Mouse (Mus musculus) cerebellum, adult 11-12 months (tissue): ENCODE data around the gene Psmc3ip.

Source experiments
- DNase-seq: peaks from one replicate; pipeline ENCODE4 v3.0.0; 2022

Psmc3ip gene

GRCm38 (mm10) chr11:101078121-101078520 is 17.1 kb downstream of the Psmc3ip start, which contains the start of gene Hsd17b1:
Hsd17b1 (plus strand) TSS chr11:101078411.
- no peak for DNase-seq

- DNase-seq = peak; percentile 65
Observed at GRCm38 (mm10) chr11:101071810-101072428, 23.3 kb downstream of the Psmc3ip start.

GRCm38 (mm10) chr11:101070987-101071386 is 24.2 kb downstream of the Psmc3ip start:
- no peak for DNase-seq

GRCm38 (mm10) chr11:101070189-101070527 is 25.1 kb downstream of the Psmc3ip start:
- DNase-seq = no peak

GRCm38 (mm10) chr11:101069391-101070188 is 25.6 kb downstream of the Psmc3ip start, which contains the start of gene Naglu:
Naglu (plus strand) TSS chr11:101070012.
- peak; percentile 97 for DNase-seq

GRCm38 (mm10) chr11:101066549-101067412 is 28.5 kb downstream of the Psmc3ip start:
- peak; percentile 88 for DNase-seq

- no peak for DNase-seq
Observed at GRCm38 (mm10) chr11:101065002-101065401, 30.2 kb downstream of the Psmc3ip start.

GRCm38 (mm10) chr11:101064462-101064861 is 30.8 kb downstream of the Psmc3ip start:
- DNase-seq = peak; percentile 21

GRCm38 (mm10) chr11:101063676-101064327 is 31.4 kb downstream of the Psmc3ip start:
- DNase-seq = peak; percentile 77

GRCm38 (mm10) chr11:101062971-101063675 is 32.1 kb downstream of the Psmc3ip start:
- DNase-seq = peak; percentile 54

- DNase-seq = peak; percentile 38
Observed at GRCm38 (mm10) chr11:101062165-101062884, 32.9 kb downstream of the Psmc3ip start.

GRCm38 (mm10) chr11:101061049-101061448 is 34.2 kb downstream of the Psmc3ip start:
- peak; percentile 22 for DNase-seq

- DNase-seq = peak; percentile 57
Observed at GRCm38 (mm10) chr11:101060126-101060525, 35.1 kb downstream of the Psmc3ip start.

- no peak for DNase-seq
Observed at GRCm38 (mm10) chr11:101059473-101059872, 35.8 kb downstream of the Psmc3ip start.

- no peak for DNase-seq
Observed at GRCm38 (mm10) chr11:101058726-101059125, 36.5 kb downstream of the Psmc3ip start.

- peak; percentile 87 for DNase-seq
Observed at GRCm38 (mm10) chr11:101057860-101058259, 37.4 kb downstream of the Psmc3ip start.

GRCm38 (mm10) chr11:101056885-101057284 is 38.4 kb downstream of the Psmc3ip start:
- DNase-seq = no peak

- DNase-seq = peak; percentile 38
Observed at GRCm38 (mm10) chr11:101055418-101055817, 39.8 kb downstream of the Psmc3ip start.

GRCm38 (mm10) chr11:101053974-101054373 is 41.3 kb downstream of the Psmc3ip start:
- DNase-seq = no peak

- DNase-seq = no peak
Observed at GRCm38 (mm10) chr11:101052751-101053473, 42.3 kb downstream of the Psmc3ip start.

- no peak for DNase-seq
Observed at GRCm38 (mm10) chr11:101051617-101052016, 43.6 kb downstream of the Psmc3ip start.
